Mouse (Mus musculus): Measurements from ENCODE around the gene Tlcd1.
"Not testable (repeated sequence)": the region's sequence is repeated elsewhere in the genome, so short reads cannot be mapped to it uniquely, and the experiment has no call there.

The Tlcd1 gene

GRCm38 (mm10) chr11:78177903-78178858 is 1.7 kb downstream of the Tlcd1 start:
- peak; percentile 92 for DNase-seq

GRCm38 (mm10) chr11:78178859-78179437 is 2.4 kb downstream of the Tlcd1 start:
- DNase-seq, result peak; percentile 68

- DNase-seq, result no peak
These were observed 3.0 kb downstream of the Tlcd1 start for GRCm38 (mm10) chr11:78179438-78179999.

GRCm38 (mm10) chr11:78180081-78180761 is 3.7 kb downstream of the Tlcd1 start:
- DNase-seq, result no peak

- DNase-seq, result no peak
These were observed 5.4 kb downstream of the Tlcd1 start for GRCm38 (mm10) chr11:78181830-78182357.

GRCm38 (mm10) chr11:78182450-78182849 is 5.9 kb downstream of the Tlcd1 start:
- DNase-seq, result no peak

- DNase-seq, result peak; percentile 75
These were observed 6.7 kb downstream of the Tlcd1 start, which contains the start of gene Rpl23a for GRCm38 (mm10) chr11:78182961-78183844. Gene Rpl23a, minus strand, starts transcription at chr11:78183584.

- DNase-seq, result no peak
These were observed 7.5 kb downstream of the Tlcd1 start for GRCm38 (mm10) chr11:78183884-78184514.

GRCm38 (mm10) chr11:78184702-78185101 is 8.2 kb downstream of the Tlcd1 start:
- DNase-seq, result not testable (repeated sequence)

GRCm38 (mm10) chr11:78188331-78189233 is 12.1 kb downstream of the Tlcd1 start, which contains the start of gene Rab34:
Gene Rab34, plus strand, starts transcription at chr11:78188430.
- peak; percentile 79 for DNase-seq

GRCm38 (mm10) chr11:78189234-78190040 is 12.9 kb downstream of the Tlcd1 start:
- DNase-seq, result peak; percentile 75

GRCm38 (mm10) chr11:78190041-78190440 is 13.5 kb downstream of the Tlcd1 start:
- no peak for DNase-seq

GRCm38 (mm10) chr11:78193113-78193512 is 16.6 kb downstream of the Tlcd1 start, which contains the start of gene Proca1:
Gene Proca1, plus strand, starts transcription at chr11:78193392.
- DNase-seq, result no peak

GRCm38 (mm10) chr11:78194411-78195100 is 18.0 kb downstream of the Tlcd1 start:
- DNase-seq, result no peak

GRCm38 (mm10) chr11:78195101-78195863 is 18.8 kb downstream of the Tlcd1 start:
- DNase-seq, result no peak

- no peak for DNase-seq
These were observed 25.9 kb downstream of the Tlcd1 start for GRCm38 (mm10) chr11:78202372-78202771.

- no peak for DNase-seq
These were observed 27.8 kb downstream of the Tlcd1 start for GRCm38 (mm10) chr11:78204287-78204686.

Data from right cerebral cortex, postnatal 14 days (tissue).